In the genomic region with DNA sequence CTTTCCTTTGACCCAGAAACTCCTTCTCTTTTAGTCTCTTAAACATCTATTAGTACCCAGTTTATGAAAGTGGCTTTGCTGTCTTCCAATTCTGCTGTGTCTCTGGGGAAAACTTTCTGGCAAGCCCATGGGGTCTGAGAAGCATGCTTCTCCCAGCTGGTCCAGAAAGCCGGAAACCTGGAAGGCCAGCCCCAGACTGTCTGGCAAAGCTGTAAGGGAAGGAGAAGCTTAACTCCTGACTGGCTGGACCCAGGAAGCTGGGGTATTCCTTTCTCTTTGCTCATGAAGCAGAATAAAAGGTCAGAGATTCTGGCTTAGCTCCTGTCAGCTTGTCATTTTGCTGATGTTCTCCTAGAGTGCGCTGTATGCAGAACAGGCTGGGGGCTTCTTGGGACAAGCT, we compare ENCODE assay signal across 8 mouse cellular contexts.
DNase-seq lines count a peak whose midpoint lies in the region; ATAC-seq and TF ChIP-seq lines count a peak whose summit lies in the region.

No protein-coding gene starts in this region.

- H3K4me2 ChIP-seq in liver, embryonic 11.5 days = no peak overlapping the region

- H3K27ac ChIP-seq in liver, adult 2 months (replicated peaks; ENCODE audit: insufficient read depth, low read depth, low read length) = no peak overlapping the region
- H3K27ac ChIP-seq in liver, embryonic 11.5 days (ENCODE audit: low read depth, low read length) = no peak overlapping the region

- no peak for TF ChIP-seq POLR2A in liver, adult 2 months (IDR thresholded peaks at IDR 0.05; ENCODE audit: extremely low read depth, insufficient read depth, low read length)

- no peaks in the 10 kb centered on the region for H3K79me2 ChIP-seq in liver, adult 2 months (ENCODE audit: control insufficient read depth, insufficient read depth, low read length)

- peak; percentile 8 for DNase-seq in liver, adult 2 months (ENCODE audit: extremely low read depth, low read depth, low spot score)
- DNase-seq in liver, embryonic 11.5 days (ENCODE audit: low spot score) = no peak
- DNase-seq in cerebellum, adult 11-12 months = peak; percentile 18
- DNase-seq in heart, adult 8-10 months (ENCODE audit: low spot score) = peak; percentile 90
- peak; percentile 82 for DNase-seq in kidney, postnatal 14 days
- peak; percentile 71 for DNase-seq in testis, postnatal 10 days (ENCODE audit: low spot score)

- H3K4me3 ChIP-seq in liver, adult 2 months (ENCODE audit: insufficient read depth, low read depth, low read length) = no peak overlapping the region
- no peak overlapping the region for H3K4me3 ChIP-seq in liver, embryonic 11.5 days (ENCODE audit: low read depth, low read length)

- H3K9me3 ChIP-seq in liver, embryonic 11.5 days (ENCODE audit: control insufficient read depth, low read length) = no peaks in the 10 kb centered on the region

- no peaks in the 10 kb centered on the region for H3K4me1 ChIP-seq in liver, adult 2 months (ENCODE audit: control insufficient read depth, insufficient read depth, low read length)
- H3K4me1 ChIP-seq in liver, embryonic 11.5 days (replicated peaks; ENCODE audit: control insufficient read depth, insufficient read depth, low read length) = no peaks in the 10 kb centered on the region

- H3K36me3 ChIP-seq in liver, adult 2 months (ENCODE audit: control insufficient read depth, insufficient read depth, low read length) = no peaks in the 10 kb centered on the region
- no peaks in the 10 kb centered on the region for H3K36me3 ChIP-seq in liver, embryonic 11.5 days (ENCODE audit: control insufficient read depth, insufficient read depth, low read length)

- WGBS in liver, adult 2 months = 66% methylated on average over 2 of the region's 2 CpGs
- WGBS in liver, embryonic 11.5 days = 75% methylated on average over 2 of the region's 2 CpGs

- H3K27me3 ChIP-seq in liver, adult 2 months (ENCODE audit: control insufficient read depth, insufficient read depth, low read length) = no peaks in the 10 kb centered on the region
- H3K27me3 ChIP-seq in liver, embryonic 11.5 days (replicated peaks; ENCODE audit: control insufficient read depth, insufficient read depth, low read length) = no peaks in the 10 kb centered on the region

- no peak for TF ChIP-seq CTCF in liver, adult 2 months (IDR thresholded peaks at IDR 0.05; ENCODE audit: low read depth, low read length)

- no peak for ATAC-seq in liver, embryonic 11.5 days (replicated peaks; ENCODE audit: low FRiP score)
- no peak for ATAC-seq in megakaryocyte, adult 5-6 weeks (ENCODE audit: poor library complexity, severe bottlenecking)
- ATAC-seq in CD4-positive, CD25-positive, alpha-beta regulatory T cell, adult 4 months = no peak

- no peak overlapping the region for H3K9ac ChIP-seq in liver, adult 2 months (ENCODE audit: low read depth, low read length)
- no peak overlapping the region for H3K9ac ChIP-seq in liver, embryonic 11.5 days (ENCODE audit: low read depth, low read length)
